Mouse (Mus musculus) megakaryocyte, embryonic 14.5 days (primary cell): ENCODE measurements around the gene Brwd1.

Experiments used
- FLI1 ChIP-seq: IDR thresholded peaks from 2 replicates; pipeline ENCODE4 v1.6.1; 2012; ENCODE audit warnings: low read length, inconsistent platforms, mixed read lengths
- GATA1 ChIP-seq: IDR thresholded peaks from 3 replicates; pipeline ENCODE4 v1.6.1; 2012; ENCODE audit warnings: mixed read lengths, low read length, inconsistent platforms, borderline replicate concordance

DNA sequence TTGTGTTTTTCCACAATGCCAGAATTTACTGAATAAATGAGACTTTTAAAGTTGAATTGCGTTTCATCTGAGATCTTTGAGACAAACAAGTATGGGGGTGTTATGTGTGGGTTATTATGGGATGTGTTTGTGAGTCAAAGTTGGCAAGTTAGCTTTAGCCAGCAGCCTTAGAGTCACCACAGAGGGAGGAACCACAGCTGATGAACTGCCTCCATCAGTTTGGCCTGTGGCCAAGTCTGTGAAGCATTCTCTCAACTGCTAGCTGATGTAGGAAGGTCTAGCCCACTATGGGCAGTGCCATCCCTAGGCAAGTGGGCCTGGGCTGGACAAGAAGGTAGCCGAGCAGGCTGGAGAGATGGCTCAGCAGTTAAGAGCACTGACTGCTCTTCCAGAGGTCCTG lies 111.5 kb downstream of the Brwd1 start:
- TF ChIP-seq GATA1 = no peak
- no peak for TF ChIP-seq FLI1
